Mouse (Mus musculus) right cerebral cortex, postnatal 36 days (tissue): ENCODE measurements at regions not wholly inside any gene's neighbourhood (a gene's known extent, or its start where the extent isn't known, plus 50 kb on each side); places are given as distances from the start of the nearest gene placed in this dataset.

Experiments used
- DNase-seq, 2 experiments: peaks; one replicate each; pipeline ENCODE4 v3.0.0; 2022; ENCODE audit warnings: low spot score in 2 of 2, mixed read lengths in 1 of 2

DNA sequence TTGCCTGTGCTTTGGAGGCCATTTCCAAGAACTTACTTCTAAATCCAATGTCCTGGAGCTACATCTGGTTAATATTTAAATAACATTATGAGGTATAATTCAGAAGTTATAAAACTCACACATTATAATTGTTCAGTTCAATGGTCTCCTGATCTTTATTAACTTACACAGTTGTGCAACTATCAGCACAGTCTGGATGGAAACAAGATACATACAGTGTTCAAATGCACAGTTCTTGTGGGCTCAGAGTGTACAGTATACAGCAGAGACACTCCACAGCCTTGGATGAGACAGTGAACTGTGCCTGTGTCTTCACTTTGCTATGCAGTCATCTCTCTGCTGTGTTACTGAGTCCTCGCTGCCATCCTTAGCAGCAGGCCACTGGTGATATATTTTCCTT is 121.8 kb upstream of the Zfand5 start:
- DNase-seq, result no peak

DNA sequence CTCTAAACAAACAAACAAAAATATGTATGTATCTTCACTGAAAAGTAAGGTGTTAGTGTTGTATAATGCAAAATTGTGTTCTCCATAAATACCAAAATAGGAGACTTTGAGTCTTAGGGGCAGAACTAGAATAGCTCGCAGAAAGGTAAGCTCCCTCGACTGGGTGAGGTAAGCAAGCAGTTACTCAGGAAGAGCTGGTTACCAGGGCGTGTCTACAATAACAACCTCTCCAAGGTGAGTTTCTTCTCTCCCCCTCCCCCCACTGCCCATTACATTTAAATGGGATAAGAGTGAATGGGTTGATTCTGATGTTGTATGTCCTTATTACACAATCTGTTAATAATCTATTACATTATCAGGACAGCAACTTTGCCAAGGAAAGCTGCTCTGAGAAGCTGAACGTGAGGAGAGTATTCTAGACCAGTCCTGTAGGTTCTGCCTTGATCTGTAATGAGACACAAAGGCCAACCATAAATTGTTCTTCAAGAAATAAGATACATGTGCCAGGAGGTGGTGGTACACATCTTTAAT is 125.2 kb upstream of the Zfand5 start:
- DNase-seq, result no peak

DNA sequence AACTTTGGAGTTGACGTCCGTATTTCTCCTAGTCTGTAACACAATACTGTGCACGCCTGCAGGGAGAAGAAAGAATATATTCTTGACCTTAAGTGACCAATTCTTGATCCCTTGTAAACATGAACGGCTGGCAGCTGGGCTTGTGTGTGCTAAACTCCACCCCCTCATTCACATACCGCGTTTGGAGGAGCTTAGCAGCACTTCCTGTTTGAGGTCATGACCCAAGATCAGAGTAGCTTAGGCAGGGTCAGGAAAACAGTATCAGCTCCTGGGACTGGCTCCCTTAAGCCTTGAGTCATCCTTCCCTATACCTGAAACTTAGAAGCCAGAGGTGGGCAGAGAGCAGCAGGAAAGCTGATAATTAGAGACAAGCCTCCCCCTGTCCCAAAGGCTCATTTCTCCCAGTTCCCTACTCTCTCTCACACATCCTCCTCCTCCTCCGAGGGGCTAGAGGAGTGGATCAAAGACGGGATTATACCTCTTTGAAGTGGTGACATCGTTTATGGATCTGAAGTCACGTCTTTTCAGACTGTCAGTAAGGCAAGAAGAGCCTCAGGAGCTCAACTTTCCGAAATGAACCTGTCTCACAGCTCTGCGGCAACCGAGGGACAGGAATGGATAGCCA is 127.3 kb upstream of the Zfand5 start:
- DNase-seq, result no peak

DNA sequence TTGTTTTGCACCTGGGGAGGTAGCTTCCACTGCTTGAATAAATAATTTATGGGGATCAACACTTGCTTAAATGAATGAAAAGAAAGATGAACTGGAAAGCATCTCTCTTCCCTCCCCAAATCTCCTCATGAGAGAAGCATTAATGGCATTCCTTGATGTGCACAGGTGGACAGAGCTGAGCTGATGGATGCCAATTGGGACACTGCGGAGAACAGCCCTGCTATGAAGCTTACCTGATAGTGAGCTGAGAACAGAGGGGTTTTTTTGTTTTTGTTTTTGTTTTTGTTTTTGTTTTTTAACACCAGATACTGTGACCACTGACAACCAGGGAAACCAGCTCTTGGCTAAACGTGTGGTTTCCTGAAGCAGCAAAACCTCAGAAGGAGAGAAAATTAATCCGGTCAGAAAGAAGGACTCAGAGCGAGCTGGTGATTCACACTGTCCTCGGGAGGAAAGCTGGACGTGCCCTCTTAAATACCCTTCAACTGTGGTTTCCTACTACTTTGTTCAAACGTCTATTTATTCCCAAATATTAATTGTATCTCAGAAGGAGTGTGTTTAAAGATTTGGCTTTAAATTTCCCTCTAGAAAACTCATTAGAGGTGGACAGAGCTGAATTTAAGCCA is 128.0 kb upstream of the Zfand5 start:
- no peak for DNase-seq

DNA sequence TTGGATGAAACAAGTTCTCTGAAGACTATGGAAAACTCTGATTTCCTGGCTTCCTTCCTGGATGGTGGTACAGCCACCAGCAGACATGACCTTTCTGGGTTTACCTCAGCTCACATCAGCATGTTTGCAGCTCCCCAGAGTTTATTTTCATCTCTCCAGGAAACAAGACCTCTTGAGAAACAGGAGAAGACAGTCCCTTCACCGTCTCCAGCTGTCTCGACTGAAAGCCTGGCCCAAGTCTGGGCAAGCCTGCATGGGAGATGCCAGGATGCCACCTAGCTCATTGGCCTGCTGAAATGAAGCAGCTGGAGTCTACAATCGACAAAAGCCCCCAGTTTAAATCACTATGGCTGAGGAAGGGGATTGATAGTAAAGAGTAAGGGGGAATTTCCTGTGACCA is 131.6 kb upstream of the Zfand5 start:
- no peak for DNase-seq

DNA sequence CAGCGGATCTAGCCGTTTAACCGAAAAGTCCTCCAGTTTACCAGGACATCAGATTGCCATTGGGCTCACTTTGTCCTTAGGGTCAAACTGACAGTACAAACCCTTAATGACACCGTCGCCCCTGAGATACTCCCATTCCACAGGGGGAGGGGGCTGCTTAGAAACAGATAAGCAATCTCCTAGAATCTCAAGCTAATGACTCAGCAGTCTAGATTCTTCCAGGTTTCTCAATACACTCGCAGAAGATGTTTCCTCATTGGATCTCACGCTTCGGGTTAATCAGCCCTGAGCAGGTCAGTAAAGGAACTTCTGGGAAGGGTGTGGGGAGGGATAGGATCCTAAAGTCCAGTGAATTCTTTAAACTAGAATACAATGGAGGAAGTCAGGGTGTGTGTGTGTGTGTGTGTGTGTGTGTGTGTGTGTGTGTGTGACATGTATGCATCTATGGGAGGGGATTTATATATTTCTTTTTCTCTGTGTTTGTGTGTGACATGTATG is 133.0 kb upstream of the Zfand5 start:
- no peak for DNase-seq

DNA sequence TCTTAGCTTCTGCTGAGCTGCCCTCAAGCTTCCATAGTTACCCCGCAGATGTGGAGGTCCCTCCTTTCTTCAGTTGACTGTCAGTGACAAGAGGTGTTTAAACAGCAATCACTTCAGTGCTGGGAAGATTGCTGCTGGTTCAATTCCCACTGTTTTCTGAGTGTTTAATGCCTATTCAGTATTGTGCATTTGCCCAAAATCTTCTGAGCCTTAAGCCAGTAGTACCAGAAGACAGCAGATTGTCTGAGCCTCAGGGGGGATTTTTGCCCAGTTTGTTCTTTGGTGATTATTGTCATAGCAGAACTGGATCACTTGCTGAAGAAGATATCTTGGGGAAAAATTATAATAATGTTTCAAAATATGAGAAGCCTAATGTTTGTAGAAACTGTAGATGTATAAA is 135.3 kb upstream of the Zfand5 start:
- no peak for DNase-seq

DNA sequence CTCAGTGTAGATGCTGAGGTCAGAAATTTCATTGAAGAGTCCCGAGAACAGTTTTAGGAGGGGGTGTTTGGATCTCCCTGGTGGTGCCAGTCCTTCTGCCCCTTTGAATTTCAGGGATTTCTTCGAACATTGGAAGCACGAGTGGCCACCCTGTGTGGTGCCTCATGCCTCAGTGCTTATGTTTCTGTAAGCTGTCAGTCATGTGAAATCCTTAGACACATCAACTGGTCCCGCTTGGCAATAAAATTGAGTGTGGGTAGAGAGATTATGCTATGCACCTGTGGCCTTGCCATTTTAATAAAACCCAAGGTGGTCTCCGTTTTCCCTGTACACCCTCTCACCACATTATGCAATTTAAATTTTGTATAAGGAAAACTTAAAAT is 136.1 kb upstream of the Zfand5 start:
- DNase-seq, result no peak

DNA sequence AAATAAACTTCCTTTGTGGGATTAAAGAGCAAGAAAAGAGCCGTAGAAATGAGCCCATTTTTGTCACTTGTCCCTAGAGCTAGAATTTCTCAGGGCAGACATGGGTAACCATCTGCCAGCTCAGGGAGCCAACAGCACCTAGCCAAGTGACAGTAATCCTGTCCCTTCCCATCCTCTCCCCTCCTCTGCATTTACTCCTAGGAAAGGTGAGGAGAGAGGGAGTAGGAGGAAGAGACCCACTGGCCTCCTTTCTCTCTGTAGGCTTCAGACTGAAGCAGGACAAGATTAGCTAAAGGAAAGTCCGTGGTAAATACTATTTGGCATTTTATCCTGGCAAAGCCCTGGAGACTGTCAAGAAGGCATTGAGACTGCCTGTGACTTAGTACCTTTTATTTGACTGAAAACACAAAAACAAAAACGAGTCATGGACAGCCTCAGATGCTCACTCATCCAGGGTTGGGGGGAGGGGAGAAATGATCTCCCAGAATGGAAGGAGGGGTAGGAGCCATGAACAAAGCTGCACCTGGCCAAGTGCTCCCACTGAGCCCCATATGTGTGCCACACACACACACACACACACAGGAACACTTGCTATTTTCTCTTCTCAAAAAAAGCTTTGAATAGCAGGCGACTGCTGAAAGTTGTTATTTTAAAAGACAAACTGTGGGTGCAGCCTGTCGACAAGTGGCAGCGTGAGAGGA is 136.6 kb upstream of the Zfand5 start:
- DNase-seq, result peak; percentile 17 to 28

DNA sequence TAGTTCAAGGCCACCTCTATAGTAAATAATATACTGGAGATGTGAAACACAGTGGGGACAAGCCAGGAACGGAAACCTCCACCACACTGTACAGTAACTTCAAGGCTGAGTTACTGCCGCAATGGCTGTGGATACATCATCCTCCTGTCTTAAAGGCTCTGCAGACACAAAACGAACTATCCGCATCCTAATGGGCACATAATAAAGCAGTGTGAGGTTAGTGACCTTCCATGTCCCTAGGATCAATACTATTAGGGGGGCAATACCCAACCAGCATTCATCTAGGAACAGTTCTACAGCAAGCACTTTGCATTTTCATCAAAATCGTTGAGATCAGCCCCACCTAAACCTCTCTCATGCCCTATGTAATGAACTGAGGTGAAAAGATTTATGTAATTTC is 142.4 kb upstream of the Zfand5 start:
- no peak for DNase-seq

DNA sequence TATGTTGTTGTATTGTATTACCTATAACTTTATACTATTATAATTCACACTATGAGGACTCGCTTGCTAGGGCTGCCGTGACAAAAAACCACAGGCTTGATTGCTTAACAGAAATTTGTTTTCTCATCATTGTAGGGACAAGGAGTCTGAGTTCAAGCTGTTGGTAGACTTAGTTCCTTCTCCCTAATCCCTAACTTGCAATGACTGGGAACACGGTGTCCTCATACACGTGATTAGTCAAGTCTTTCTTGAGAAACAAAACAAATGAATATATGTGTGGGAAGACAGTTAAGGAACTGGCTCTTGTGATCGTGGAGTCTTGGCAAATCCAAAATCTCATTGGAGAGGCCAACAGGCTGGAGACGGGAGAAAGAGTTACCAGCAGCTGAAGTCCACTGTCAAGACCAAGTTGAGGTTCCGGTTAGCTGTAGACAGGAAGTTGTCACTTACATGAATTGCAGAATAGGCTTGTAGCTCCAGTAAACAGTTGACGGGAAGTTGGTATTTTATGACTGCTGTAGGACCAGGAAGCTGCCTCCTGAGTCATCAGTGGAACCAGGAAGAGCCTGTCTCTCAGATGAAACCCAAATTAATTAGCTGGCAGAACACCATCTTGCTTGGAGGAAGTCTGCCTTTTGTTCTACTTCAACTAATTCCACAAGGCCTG is 144.9 kb upstream of the Zfand5 start:
- DNase-seq, result no peak

DNA sequence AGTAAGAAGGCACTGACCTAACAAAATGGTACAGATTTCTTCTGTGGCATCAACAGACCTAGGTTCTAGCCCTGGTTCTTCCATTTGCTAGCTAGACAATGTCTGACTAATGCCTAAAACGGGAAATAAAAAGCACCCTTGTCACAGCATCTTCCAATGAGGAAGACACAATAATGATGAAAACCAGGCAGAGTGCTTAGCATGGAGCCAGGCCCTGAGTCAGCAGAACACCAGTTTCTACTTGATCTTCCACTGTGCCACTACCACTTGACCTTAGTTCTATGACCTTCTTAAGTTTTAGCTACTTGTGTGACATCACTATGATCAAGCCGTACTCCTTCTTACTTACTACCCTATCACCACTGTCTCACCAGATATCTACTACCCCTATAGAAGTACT is 145.4 kb upstream of the Zfand5 start:
- DNase-seq, result no peak

DNA sequence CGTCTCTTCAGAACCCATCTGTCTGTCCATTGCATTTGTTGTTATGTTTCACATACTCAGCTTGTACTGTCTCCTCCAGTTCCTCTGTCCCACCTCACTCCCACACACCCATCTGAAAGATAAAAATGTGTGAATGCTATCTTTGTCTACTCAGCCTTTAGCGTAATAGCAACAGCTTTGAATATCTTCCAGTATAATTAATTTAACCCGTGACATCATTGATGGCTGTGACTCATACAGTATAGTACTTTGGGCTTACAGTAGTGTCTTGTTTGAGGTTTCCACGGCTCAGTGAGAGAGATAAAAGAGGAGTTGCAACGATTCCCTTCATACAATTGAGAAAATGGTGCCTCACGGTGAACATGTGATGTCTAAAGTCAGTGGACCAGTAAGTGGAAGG is 152.6 kb upstream of the Zfand5 start:
- DNase-seq, result no peak

DNA sequence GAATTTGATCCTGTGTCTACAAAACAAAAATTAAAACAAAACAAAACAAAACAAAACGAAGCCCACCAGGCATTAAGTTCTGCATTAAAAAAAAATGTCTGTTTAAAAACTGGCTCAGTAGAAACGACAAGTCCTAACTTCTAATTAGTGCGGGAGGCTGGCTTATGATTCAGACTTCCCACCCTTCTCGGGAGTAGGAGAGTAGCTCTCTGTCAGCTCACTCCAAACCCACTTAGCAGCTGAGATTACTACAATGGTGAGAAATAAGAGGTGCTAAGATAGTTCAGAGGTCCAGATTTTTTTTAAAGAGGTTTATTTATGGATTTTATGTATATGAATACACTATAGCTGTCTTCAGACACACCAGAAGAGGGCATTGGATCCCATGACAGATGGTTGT is 153.3 kb upstream of the Zfand5 start:
- no peak for DNase-seq

DNA sequence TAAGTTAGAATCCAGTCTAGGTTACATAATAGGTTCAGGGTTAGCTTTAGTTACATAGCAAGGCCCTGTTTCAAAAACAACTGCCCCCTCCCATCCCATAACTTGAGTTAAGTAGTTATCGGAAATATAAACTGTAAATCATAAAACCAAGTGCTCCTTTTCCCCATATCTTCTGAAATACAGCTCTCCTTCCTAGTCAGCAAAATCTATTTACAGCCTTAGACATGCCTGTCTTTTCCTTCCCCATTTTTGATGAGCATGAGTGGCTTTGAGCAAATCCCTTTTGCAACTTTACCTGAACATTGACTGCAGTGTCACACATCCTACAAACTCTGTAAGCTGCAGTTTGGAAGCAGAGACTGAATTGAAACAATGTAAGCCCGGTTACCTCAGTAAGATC is 156.4 kb upstream of the Zfand5 start:
- DNase-seq, result no peak

DNA sequence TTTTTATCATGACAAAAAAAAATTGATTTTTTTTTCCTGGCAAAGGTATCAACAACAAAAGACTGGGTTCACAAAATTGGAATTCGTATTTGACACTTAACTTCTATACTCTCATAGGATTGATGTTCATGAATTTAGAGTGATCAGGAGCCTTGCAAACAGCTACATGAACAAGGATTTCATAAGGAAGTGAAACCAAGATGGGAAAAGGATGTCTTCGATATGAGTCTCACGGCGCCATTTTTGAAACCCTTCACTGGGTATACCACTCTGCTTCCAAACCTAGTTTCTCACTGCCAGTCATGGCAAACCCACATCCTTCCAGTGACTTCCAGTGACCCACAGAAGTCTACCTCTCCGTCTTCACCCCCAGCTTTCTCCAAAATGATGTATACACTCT is 157.8 kb upstream of the Tmc1 start:
- no peak for DNase-seq

DNA sequence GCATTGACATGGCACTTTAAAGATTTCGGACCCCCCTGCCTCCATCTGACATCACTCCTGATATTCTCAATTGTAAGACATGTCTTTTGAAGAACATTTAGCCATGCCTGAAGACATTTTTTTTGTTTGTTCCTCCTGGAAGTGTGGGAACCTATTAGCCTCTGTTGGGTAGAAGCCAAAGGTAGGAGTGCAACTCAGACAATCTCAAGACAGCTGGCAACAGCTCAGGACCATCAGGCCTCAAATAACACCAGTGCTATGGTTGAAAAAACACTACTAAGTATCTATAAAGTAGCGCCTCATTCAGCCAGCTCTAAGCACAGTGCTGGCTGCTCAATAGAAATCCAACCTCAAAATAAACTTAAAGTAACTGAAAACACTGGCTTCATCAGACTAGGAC is 154.3 kb upstream of the Tmc1 start:
- no peak for DNase-seq

DNA sequence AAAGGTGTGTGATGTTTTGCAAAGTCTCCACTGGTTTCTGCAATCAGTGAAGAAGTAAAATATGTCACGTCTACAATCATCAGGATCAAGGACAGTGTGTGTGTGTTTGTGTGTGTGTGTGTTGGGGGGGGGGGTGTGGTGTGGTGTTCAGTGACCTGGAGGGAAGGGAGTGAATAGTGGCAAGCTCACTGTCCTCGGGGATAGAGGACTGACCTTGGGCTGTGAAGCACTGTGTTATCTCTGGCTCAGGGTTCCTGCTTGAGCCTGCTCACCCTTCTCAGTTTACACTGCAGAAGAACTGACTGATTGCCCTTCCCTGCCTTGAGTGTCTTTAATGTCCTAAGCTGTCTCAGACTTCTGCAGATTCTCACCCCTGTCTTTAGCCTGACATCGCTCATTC is 153.7 kb upstream of the Tmc1 start:
- DNase-seq, result no peak

DNA sequence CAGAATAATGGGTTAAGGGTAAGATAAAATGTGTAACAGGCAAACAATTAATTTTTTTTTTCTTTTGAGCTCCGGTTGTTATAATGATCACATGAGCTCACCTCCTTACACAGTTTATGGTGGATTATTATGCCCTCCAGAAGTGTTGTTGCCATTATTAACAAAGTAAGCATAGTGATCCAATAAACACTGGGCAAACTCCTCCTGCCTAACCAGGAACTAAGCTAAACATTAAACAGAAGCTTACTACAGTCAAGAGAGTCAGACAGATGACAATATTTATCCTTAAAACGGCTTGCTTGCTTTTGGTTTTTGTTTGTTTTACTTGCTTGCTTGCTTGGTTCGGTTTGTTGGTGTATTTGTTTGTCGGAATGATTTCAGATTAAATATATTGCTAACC is 153.3 kb upstream of the Tmc1 start:
- DNase-seq, result no peak

DNA sequence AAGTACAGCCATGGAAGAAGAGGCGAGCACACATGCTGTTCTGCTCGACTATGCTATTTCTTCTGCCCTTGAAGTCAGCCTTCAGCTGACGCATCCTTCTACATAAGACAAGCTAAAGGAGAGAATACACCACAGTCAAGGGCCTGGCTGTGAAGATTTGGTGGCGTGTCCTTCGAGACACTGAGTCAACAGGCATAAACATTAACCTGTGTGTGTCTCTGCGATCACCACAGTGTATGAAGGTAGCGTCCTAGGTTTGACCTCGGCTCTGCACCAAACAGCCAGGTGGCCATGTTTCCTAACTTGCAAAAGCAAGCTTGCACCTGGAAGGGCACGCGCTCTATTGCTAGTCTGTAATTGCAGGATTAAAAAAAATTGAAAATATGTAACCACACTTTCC is 152.8 kb upstream of the Tmc1 start:
- no peak for DNase-seq

DNA sequence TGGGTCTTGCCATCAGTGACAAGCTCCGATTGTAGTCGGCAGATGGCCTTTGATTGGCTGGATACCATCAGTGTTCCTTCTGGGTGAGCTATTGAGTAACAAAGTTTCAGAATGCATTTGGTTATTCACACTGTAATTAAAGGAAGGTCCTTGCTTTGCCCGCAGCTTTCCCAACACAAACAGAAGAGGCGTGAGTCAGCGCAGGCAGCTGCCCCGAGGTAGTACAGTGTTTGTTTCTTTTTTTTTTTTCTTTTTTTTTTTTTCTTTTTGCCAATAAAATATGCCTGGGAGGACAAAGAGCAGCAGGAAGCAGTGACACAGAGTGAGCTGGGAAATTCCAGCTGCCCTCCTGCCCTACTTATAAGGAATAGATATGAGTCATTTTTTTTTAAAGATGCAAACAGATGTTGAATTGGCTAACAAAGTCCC is 152.3 kb upstream of the Tmc1 start:
- no peak for DNase-seq

DNA sequence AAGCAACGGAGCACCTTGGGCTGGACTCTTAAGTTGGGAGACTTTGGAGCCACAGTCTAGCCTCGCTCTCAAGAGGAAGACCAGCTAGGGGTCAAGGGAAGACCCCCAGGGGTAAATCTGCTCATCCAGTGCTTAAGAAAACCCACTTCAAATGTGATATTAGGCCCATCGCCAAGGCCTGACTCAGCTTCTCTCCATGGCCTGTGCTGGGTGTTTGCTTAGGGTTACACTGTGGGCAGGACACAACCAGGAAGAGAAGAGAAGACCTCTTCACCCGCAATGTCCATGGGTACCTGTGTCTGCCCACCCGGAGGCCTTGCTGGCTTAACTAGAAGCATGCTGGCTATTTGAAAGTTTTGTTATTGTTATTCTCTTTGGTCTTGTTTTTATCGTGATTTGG is 151.0 kb upstream of the Tmc1 start:
- no peak for DNase-seq
